Mouse (Mus musculus): Measurements from ENCODE around the gene H2afb2. TPM values are rescaled to one million over a fixed set of nuclear protein-coding genes. Genes with fewer than 3 reads are reported as not detected.

Gene H2afb2
- polyA plus RNA-seq (2015; fragmentation: Nextera tagmentation; extraction: Ambion mirVana), result not detected in 2 replicates

DNA sequence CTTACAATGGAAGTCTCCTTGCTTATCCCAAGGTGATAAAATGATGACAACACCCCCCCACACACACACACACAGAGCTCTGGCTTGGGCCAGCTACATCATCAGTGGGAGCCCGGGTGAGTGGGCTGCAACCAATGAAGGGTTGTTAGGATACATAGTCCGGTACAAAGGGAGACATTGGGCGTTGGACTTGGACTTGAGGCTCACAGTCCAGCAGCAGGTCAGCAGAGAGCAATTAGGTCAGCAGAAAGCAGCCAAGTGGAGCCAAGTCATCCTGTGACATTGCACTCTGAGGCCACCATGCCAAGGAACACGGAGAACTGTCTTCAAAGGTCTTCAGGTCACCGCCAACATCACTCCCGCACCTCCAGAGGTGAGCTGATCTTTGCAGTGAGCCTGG, at the start of gene H2afb2:
H2afb2 (plus strand) TSS at position 301 of the 400 bp plus-strand sequence.
- Histone ChIP-seq H3K4me1 (no peaks in the 10 kb centered on the region), H3K27me3 (no peaks in the 10 kb centered on the region), H3K9me3 (no peaks in the 10 kb centered on the region), H3K4me3 (no peak within 1 kb of the TSS), H3K9ac (replicated peaks) (no peak within 1 kb of the TSS), H3K27ac (replicated peaks) (no peak within 1 kb of the TSS), H3K36me3 (no peaks in the 10 kb centered on the region), H3K4me2 (replicated peaks) (no peak within 1 kb of the TSS)
- whole genome bisulfite sequencing, result 88% methylated on average over 6 of the region's 6 CpGs
- ATAC-seq (replicated peaks), result no peak

Other genes starting within 250 kb of the H2afb2 start
- not detected in 2 replicates for gene Cpxcr1, start 232.2 kb upstream of the H2afb2 start, polyA plus RNA-seq (2015; fragmentation: Nextera tagmentation; extraction: Ambion mirVana)